Mouse (Mus musculus) hindbrain, embryonic 15.5 days (tissue): Measurements from ENCODE around the gene Slc34a1. TPM values are rescaled to one million over a fixed set of nuclear protein-coding genes. Genes with fewer than 3 reads are reported as not detected.

ENCODE experiments used
- microRNA-seq: library from miRNA; unstranded; fragments of <30 nt; microRNA quantifications from one replicate; pipeline ENCODE4, GENCODE M21; 2016
- polyA plus RNA-seq: library from polyadenylated mRNA; unstranded; fragments of >200 nt; fragmentation: Nextera tagmentation; extraction: Ambion mirVana; gene quantifications from 2 replicates; pipeline ENCODE4 v1.2.1, GENCODE M21; 2015

Slc34a1 gene
- polyA plus RNA-seq, 1 experiment from 2014 or later = 0.17 TPM

Small RNA genes within 50 kb of the gene (microRNA-seq; reads per million reads assigned to microRNA genes)
- not detected for gene Mir6943

Other genes with a start within 250 kb of the Slc34a1 start
- 1.5 and 1.6 TPM in 2 replicates for gene Fgfr4, start 245.5 kb upstream of the Slc34a1 start, polyA plus RNA-seq
- gene Nsd1, start 188.4 kb upstream of the Slc34a1 start, polyA plus RNA-seq = 49.1 and 58.4 TPM in 2 replicates
- gene Prelid1, start 77.7 kb upstream of the Slc34a1 start, polyA plus RNA-seq = 338 and 343 TPM in 2 replicates
- gene Rab24, start 76.2 kb upstream of the Slc34a1 start, polyA plus RNA-seq = 103 and 108 TPM in 2 replicates
- gene Mxd3, start 68.4 kb upstream of the Slc34a1 start, polyA plus RNA-seq = 11.3 and 14.4 TPM in 2 replicates
- gene Lman2, start 35.4 kb upstream of the Slc34a1 start, polyA plus RNA-seq = 49.5 and 50.1 TPM in 2 replicates
- gene Rgs14, start 28.5 kb upstream of the Slc34a1 start, polyA plus RNA-seq = 0.29 and 0.41 TPM in 2 replicates
- 0.72 and 1.1 TPM in 2 replicates for gene Pfn3, start 17.0 kb downstream of the Slc34a1 start, polyA plus RNA-seq
- gene F12, start 28.6 kb downstream of the Slc34a1 start, polyA plus RNA-seq = 0.17 and 0.66 TPM in 2 replicates
- 38.2 and 40.7 TPM in 2 replicates for gene Grk6, start 46.9 kb downstream of the Slc34a1 start, polyA plus RNA-seq
- gene Prr7, start 66.1 kb downstream of the Slc34a1 start, polyA plus RNA-seq = 4.6 and 5.1 TPM in 2 replicates
- gene Dbn1, start 89.9 kb downstream of the Slc34a1 start, polyA plus RNA-seq = 498 and 572 TPM in 2 replicates
- gene Pdlim7, start 115.5 kb downstream of the Slc34a1 start, polyA plus RNA-seq = 158 and 171 TPM in 2 replicates
- 5.2 and 5.3 TPM in 2 replicates for gene Dok3, start 131.1 kb downstream of the Slc34a1 start, polyA plus RNA-seq
- 54.5 and 58.8 TPM in 2 replicates for gene Ddx41, start 138.5 kb downstream of the Slc34a1 start, polyA plus RNA-seq
- gene Fam193b, start 172.9 kb downstream of the Slc34a1 start, polyA plus RNA-seq = 52.9 and 54.8 TPM in 2 replicates
- 98.0 and 101 TPM in 2 replicates for gene Tmed9, start 175.5 kb downstream of the Slc34a1 start, polyA plus RNA-seq
- 44.8 and 46.0 TPM in 2 replicates for gene B4galt7, start 201.7 kb downstream of the Slc34a1 start, polyA plus RNA-seq
- 98.6 and 103 TPM in 2 replicates for gene Caml, start 224.8 kb downstream of the Slc34a1 start, polyA plus RNA-seq
- 23.9 and 24.1 TPM in 2 replicates for gene Ddx46, start 236.8 kb downstream of the Slc34a1 start, polyA plus RNA-seq